Mouse (Mus musculus): ENCODE results near the gene Elof1. TPM values are rescaled to one million over a fixed set of nuclear protein-coding genes. Genes with fewer than 3 reads are reported as not detected.
A peak's percentile ranks its signal among the peaks of the same experiment; 100 is the strongest.

Gene Elof1
- polyA plus RNA-seq, 1 experiment, result 70.2 TPM

GRCm38 (mm10) chr9:22119543-22119942, 2.6 kb upstream of the Elof1 start:
- 68% methylated on average over 4 of the region's 4 CpGs for WGBS
- Histone ChIP-seq H3K4me1 (ENCODE audit: control insufficient read depth, insufficient read depth, insufficient read length) (peaks cover 42% of the 10 kb centered on the region; the same call in 1 of the 2 replicates), H3K27me3 (ENCODE audit: control insufficient read depth, insufficient read depth, low read length) (no peaks in the 10 kb centered on the region), H3K36me3 (ENCODE audit: control insufficient read depth, insufficient read depth, low read length) (no peaks in the 10 kb centered on the region), H3K27ac (ENCODE audit: insufficient read depth, low read length) (peak overlapping the region; percentile 80), H3K4me3 (ENCODE audit: extremely low read depth, insufficient read depth, insufficient read length) (no peak overlapping the region)
- TF ChIP-seq CTCF (IDR thresholded peaks at IDR 0.05; ENCODE audit: extremely low read depth, insufficient read depth, insufficient read length, insufficient replicate concordance), result no peak
- no peak for TF ChIP-seq POLR2A (IDR thresholded peaks at IDR 0.05; ENCODE audit: low read depth, low read length)
- DNase-seq (ENCODE audit: low read depth in 1 of 2, low spot score in 2 of 2), result no peak

- no peak overlapping the region for H3K4me3 ChIP-seq (ENCODE audit: extremely low read depth, insufficient read depth, insufficient read length)
- H3K27me3 ChIP-seq (ENCODE audit: control insufficient read depth, insufficient read depth, low read length), result no peaks in the 10 kb centered on the region
- TF ChIP-seq POLR2A (IDR thresholded peaks at IDR 0.05; ENCODE audit: low read depth, low read length), result no peak
- TF ChIP-seq CTCF (IDR thresholded peaks at IDR 0.05; ENCODE audit: extremely low read depth, insufficient read depth, insufficient read length, insufficient replicate concordance), result peak; percentile 63; the same call in 1 of the 2 replicates
- 38% methylated on average over 10 of the region's 10 CpGs for WGBS
- peaks cover 36% of the 10 kb centered on the region; the same call in 1 of the 2 replicates for H3K4me1 ChIP-seq (ENCODE audit: control insufficient read depth, insufficient read depth, insufficient read length)
- peak overlapping the region; percentile 9; the same call in 1 of the 2 replicates for H3K27ac ChIP-seq (ENCODE audit: insufficient read depth, low read length)
- DNase-seq (ENCODE audit: low read depth in 1 of 2, low spot score in 2 of 2), result peak; percentile 71 to 88
- peaks cover 8% of the 10 kb centered on the region; the same call in 1 of the 2 replicates for H3K36me3 ChIP-seq (ENCODE audit: control insufficient read depth, insufficient read depth, low read length)
Measured at GRCm38 (mm10) chr9:22117754-22118456, 933 bp upstream of the Elof1 start.

GRCm38 (mm10) chr9:22116086-22116485, 886 bp downstream of the Elof1 start:
- TF ChIP-seq CTCF (IDR thresholded peaks at IDR 0.05; ENCODE audit: extremely low read depth, insufficient read depth, insufficient read length, insufficient replicate concordance) (no peak), POLR2A (IDR thresholded peaks at IDR 0.05; ENCODE audit: low read depth, low read length) (no peak)

GRCm38 (mm10) chr9:22115635-22116034, 1.3 kb downstream of the Elof1 start:
- 86% methylated on average over 4 of the region's 4 CpGs for WGBS
- no peak overlapping the region for H3K27ac ChIP-seq (ENCODE audit: insufficient read depth, low read length)
- H3K27me3 ChIP-seq (ENCODE audit: control insufficient read depth, insufficient read depth, low read length), result no peaks in the 10 kb centered on the region
- DNase-seq (ENCODE audit: low read depth in 1 of 2, low spot score in 2 of 2), result no peak
- peaks cover 18% of the 10 kb centered on the region; the same call in 1 of the 2 replicates for H3K4me1 ChIP-seq (ENCODE audit: control insufficient read depth, insufficient read depth, insufficient read length)
- no peak overlapping the region for H3K4me3 ChIP-seq (ENCODE audit: extremely low read depth, insufficient read depth, insufficient read length)
- TF ChIP-seq CTCF (IDR thresholded peaks at IDR 0.05; ENCODE audit: extremely low read depth, insufficient read depth, insufficient read length, insufficient replicate concordance), result no peak
- TF ChIP-seq POLR2A (IDR thresholded peaks at IDR 0.05; ENCODE audit: low read depth, low read length), result no peak
- peaks cover 14% of the 10 kb centered on the region for H3K36me3 ChIP-seq (ENCODE audit: control insufficient read depth, insufficient read depth, low read length)

More at GRCm38 (mm10) chr9:22116086-22116485, 886 bp downstream of the Elof1 start:
- WGBS, result 25% methylated on average over 15 of the region's 15 CpGs
- Histone ChIP-seq H3K27ac (ENCODE audit: insufficient read depth, low read length) (no peak overlapping the region), H3K36me3 (ENCODE audit: control insufficient read depth, insufficient read depth, low read length) (peaks cover 14% of the 10 kb centered on the region), H3K27me3 (ENCODE audit: control insufficient read depth, insufficient read depth, low read length) (no peaks in the 10 kb centered on the region), H3K4me3 (ENCODE audit: extremely low read depth, insufficient read depth, insufficient read length) (peak overlapping the region; percentile 77; the same call in 1 of the 2 replicates), H3K4me1 (ENCODE audit: control insufficient read depth, insufficient read depth, insufficient read length) (peaks cover 23% of the 10 kb centered on the region; the same call in 1 of the 2 replicates)
- DNase-seq (ENCODE audit: low read depth in 1 of 2, low spot score in 2 of 2), result no peak

- no peak for DNase-seq (ENCODE audit: low read depth in 1 of 2, low spot score in 2 of 2)
- no peaks in the 10 kb centered on the region for H3K4me1 ChIP-seq (ENCODE audit: control insufficient read depth, insufficient read depth, insufficient read length)
- TF ChIP-seq POLR2A (IDR thresholded peaks at IDR 0.05; ENCODE audit: low read depth, low read length) (no peak), CTCF (IDR thresholded peaks at IDR 0.05; ENCODE audit: extremely low read depth, insufficient read depth, insufficient read length, insufficient replicate concordance) (no peak)
- peaks cover 12% of the 10 kb centered on the region for H3K36me3 ChIP-seq (ENCODE audit: control insufficient read depth, insufficient read depth, low read length)
- H3K27ac ChIP-seq (ENCODE audit: insufficient read depth, low read length), result no peak overlapping the region
- no peak overlapping the region for H3K4me3 ChIP-seq (ENCODE audit: extremely low read depth, insufficient read depth, insufficient read length)
- WGBS, result 58% methylated on average over 9 of the region's 9 CpGs
- no peaks in the 10 kb centered on the region for H3K27me3 ChIP-seq (ENCODE audit: control insufficient read depth, insufficient read depth, low read length)
Measured at GRCm38 (mm10) chr9:22108194-22108593, 8.8 kb downstream of the Elof1 start.

GRCm38 (mm10) chr9:22099922-22100321, 17.1 kb downstream of the Elof1 start:
- no peak for TF ChIP-seq POLR2A (IDR thresholded peaks at IDR 0.05; ENCODE audit: low read depth, low read length)
- no peak for TF ChIP-seq CTCF (IDR thresholded peaks at IDR 0.05; ENCODE audit: extremely low read depth, insufficient read depth, insufficient read length, insufficient replicate concordance)
- Histone ChIP-seq H3K27me3 (ENCODE audit: control insufficient read depth, insufficient read depth, low read length) (peaks cover 11% of the 10 kb centered on the region), H3K27ac (ENCODE audit: insufficient read depth, low read length) (no peak overlapping the region), H3K4me1 (ENCODE audit: control insufficient read depth, insufficient read depth, insufficient read length) (peaks cover 4% of the 10 kb centered on the region; the same call in 1 of the 2 replicates), H3K4me3 (ENCODE audit: extremely low read depth, insufficient read depth, insufficient read length) (no peak overlapping the region), H3K36me3 (ENCODE audit: control insufficient read depth, insufficient read depth, low read length) (no peaks in the 10 kb centered on the region)
- 14% methylated on average over 18 of the region's 18 CpGs for WGBS
- DNase-seq (ENCODE audit: low read depth in 1 of 2, low spot score in 2 of 2), result no peak

Data from spleen, adult 2 months (tissue).